In the genomic region with DNA sequence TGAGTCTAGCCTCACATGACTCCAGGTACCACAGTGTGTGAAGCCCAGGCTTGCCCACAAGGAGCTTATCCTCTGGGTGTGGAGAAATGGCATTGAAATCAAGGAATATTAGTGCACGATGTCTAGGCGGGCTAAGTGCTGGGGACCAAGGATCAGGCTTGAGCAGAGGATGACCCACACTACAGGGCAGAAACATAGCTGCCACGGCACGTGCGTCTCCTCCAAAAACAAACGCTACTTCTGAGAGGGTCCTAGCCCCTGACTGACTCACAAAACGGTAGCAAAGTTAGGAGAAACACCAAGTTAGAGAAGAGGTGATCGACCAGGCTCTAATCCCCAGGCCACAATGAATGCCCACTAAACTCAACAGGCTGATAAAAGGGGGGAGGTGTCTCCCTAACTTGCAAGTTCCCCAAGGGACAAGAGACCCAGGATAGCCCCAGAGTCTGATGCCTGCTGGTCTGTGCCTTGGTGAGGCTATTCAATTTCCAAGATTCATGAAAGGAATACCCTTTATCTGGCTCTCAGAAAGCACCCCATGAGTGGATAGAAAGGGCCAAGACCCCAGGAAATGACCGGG, we compare ENCODE assay signal across 7 mouse cellular contexts. TPM values are rescaled to one million over a fixed set of nuclear protein-coding genes. Genes with fewer than 3 reads are reported as not detected.
DNase-seq lines count a peak whose midpoint lies in the region; ATAC-seq and TF ChIP-seq lines count a peak whose summit lies in the region.

No protein-coding gene starts in this region.

- no peaks in the 10 kb centered on the region for H3K27me3 ChIP-seq in lung, embryonic 14.5 days (ENCODE audit: insufficient read depth, low read length)
- no peaks in the 10 kb centered on the region for H3K27me3 ChIP-seq in forebrain, embryonic 10.5 days (ENCODE audit: poor library complexity, severe bottlenecking)
- no peaks in the 10 kb centered on the region for H3K27me3 ChIP-seq in limb, embryonic 11.5 days (ENCODE audit: control insufficient read depth, insufficient read depth, low read length)

- peak overlapping the region; percentile 83 for H3K27ac ChIP-seq in lung, embryonic 14.5 days (ENCODE audit: low read depth)
- peak overlapping the region; percentile 98 for H3K27ac ChIP-seq in forebrain, embryonic 10.5 days
- H3K27ac ChIP-seq in limb, embryonic 11.5 days (replicated peaks; ENCODE audit: low read depth, low read length) = peak overlapping the region; percentile 80; the same call in 1 of the 2 replicates
- no peak overlapping the region for H3K27ac ChIP-seq in olfactory bulb, adult 2 months (ENCODE audit: insufficient read depth, low read depth, low read length)

- H3K36me3 ChIP-seq in lung, embryonic 14.5 days (ENCODE audit: insufficient read depth) = 0 out of 2 replicates have a peak, but pooled peaks cover 15% of the 10 kb centered on the region
- peaks cover 29% of the 10 kb centered on the region for H3K36me3 ChIP-seq in forebrain, embryonic 10.5 days (replicated peaks)
- peaks cover 3% of the 10 kb centered on the region; the same call in 1 of the 2 replicates for H3K36me3 ChIP-seq in limb, embryonic 11.5 days (ENCODE audit: control insufficient read depth, insufficient read depth, low read length)

- peak overlapping the region; percentile 66 for H3K4me3 ChIP-seq in lung, embryonic 14.5 days (ENCODE audit: low read depth, low read length)
- H3K4me3 ChIP-seq in forebrain, embryonic 10.5 days = peak overlapping the region; percentile 84
- peak overlapping the region; percentile 54 for H3K4me3 ChIP-seq in limb, embryonic 11.5 days (ENCODE audit: low read depth, low read length)
- H3K4me3 ChIP-seq in olfactory bulb, adult 2 months (ENCODE audit: insufficient read depth, low read depth, low read length) = peak overlapping the region; percentile 55; the same call in 1 of the 2 replicates

- peak overlapping the region; percentile 79 for H3K4me2 ChIP-seq in lung, embryonic 14.5 days
- H3K4me2 ChIP-seq in limb, embryonic 11.5 days (ENCODE audit: low read depth, severe bottlenecking) = peak overlapping the region; percentile 84

- no peak for ATAC-seq in lung, embryonic 14.5 days (ENCODE audit: insufficient read depth)
- ATAC-seq in limb, embryonic 11.5 days (ENCODE audit: insufficient number of reproducible peaks, low FRiP score, low TSS enrichment, low read depth) = no peak
- ATAC-seq in frontal cortex, adult (ENCODE audit: low TSS enrichment) = no peak

- no peak for TF ChIP-seq CTCF in lung, embryonic 14.5 days (IDR thresholded peaks at IDR 0.05; ENCODE audit: low read depth)
- no peak for TF ChIP-seq CTCF in olfactory bulb, adult 2 months (IDR thresholded peaks at IDR 0.05; ENCODE audit: insufficient read depth, low read depth, low read length)

- H3K9me3 ChIP-seq in lung, embryonic 14.5 days (ENCODE audit: low read depth, low read length) = no peaks in the 10 kb centered on the region
- H3K9me3 ChIP-seq in forebrain, embryonic 10.5 days = no peaks in the 10 kb centered on the region
- H3K9me3 ChIP-seq in limb, embryonic 11.5 days (ENCODE audit: control insufficient read depth, low read length) = no peaks in the 10 kb centered on the region

- DNase-seq in lung, embryonic 14.5 days = no peak
- DNase-seq in lung, postnatal 14 days = no peak
- DNase-seq in forebrain, embryonic 10.5 days (ENCODE audit: extremely low spot score, low spot score) = no peak
- no peak for DNase-seq in limb, embryonic 11.5 days (ENCODE audit: low spot score)
- DNase-seq in adrenal gland, postnatal 36 days = no peak

- TF ChIP-seq POLR2A in olfactory bulb, adult 2 months (IDR thresholded peaks at IDR 0.05; ENCODE audit: insufficient read depth, low read depth, low read length) = no peak

- H3K9ac ChIP-seq in lung, embryonic 14.5 days = peak overlapping the region; percentile 87
- peak overlapping the region; percentile 84 for H3K9ac ChIP-seq in limb, embryonic 11.5 days (ENCODE audit: low read length)

- H3K4me1 ChIP-seq in lung, embryonic 14.5 days (ENCODE audit: insufficient read depth) = no peaks in the 10 kb centered on the region; the same call in 1 of the 2 replicates
- H3K4me1 ChIP-seq in forebrain, embryonic 10.5 days = peaks cover 34% of the 10 kb centered on the region
- H3K4me1 ChIP-seq in limb, embryonic 11.5 days (ENCODE audit: control insufficient read depth, insufficient read depth, low read length) = no peaks in the 10 kb centered on the region
- peaks cover 6% of the 10 kb centered on the region; the same call in 1 of the 2 replicates for H3K4me1 ChIP-seq in olfactory bulb, adult 2 months (ENCODE audit: control insufficient read depth, insufficient read depth, low read length)

- WGBS in lung, embryonic 14.5 days = 13% methylated on average over 9 of the region's 9 CpGs
- 22% methylated on average over 9 of the region's 9 CpGs for WGBS in forebrain, embryonic 10.5 days
- WGBS in limb, embryonic 11.5 days = 22% methylated on average over 9 of the region's 9 CpGs
- 64% methylated on average over 9 of the region's 9 CpGs for WGBS in olfactory bulb, adult 2 months

RNA-seq across cellular contexts. Expression of a gene that starts 0.8 kb away (rescaled TPM):
- 94.8 and 96.4 TPM in 2 replicates for polyA plus RNA-seq in lung, embryonic 14.5 days (2014; fragmentation: Nextera tagmentation; extraction: Ambion mirVana)
- 126 and 138 TPM in 2 replicates for polyA plus RNA-seq in forebrain, embryonic 10.5 days (2016; fragmentation: Nextera tagmentation; extraction: Ambion mirVana)
- 111 and 122 TPM in 2 replicates for polyA plus RNA-seq in limb, embryonic 11.5 days (2014; fragmentation: Nextera tagmentation; extraction: Ambion mirVana)
- not detected in 2 replicates for polyA plus RNA-seq in olfactory bulb, adult 2 months (2012; ENCODE audit: insufficient read depth, insufficient read length, low replicate concordance, missing spikeins)
- 1 to 10 TPM; 2.2 to 3.5 TPM for total RNA-seq in adrenal gland, postnatal 36 days (2021)

RNA-seq across cellular contexts. Expression of a gene that starts 4.5 kb away (rescaled TPM):
- polyA plus RNA-seq in lung, embryonic 14.5 days (2014; fragmentation: Nextera tagmentation; extraction: Ambion mirVana) = 24.9 and 25.0 TPM in 2 replicates
- 23.5 and 24.7 TPM in 2 replicates for polyA plus RNA-seq in forebrain, embryonic 10.5 days (2016; fragmentation: Nextera tagmentation; extraction: Ambion mirVana)
- polyA plus RNA-seq in limb, embryonic 11.5 days (2014; fragmentation: Nextera tagmentation; extraction: Ambion mirVana) = 19.0 and 22.3 TPM in 2 replicates
- not detected in 2 replicates for polyA plus RNA-seq in olfactory bulb, adult 2 months (2012; ENCODE audit: insufficient read depth, insufficient read length, low replicate concordance, missing spikeins)
- total RNA-seq in adrenal gland, postnatal 36 days (2021) = 10 to 100 TPM; 17.8 to 27.2 TPM

RNA-seq across cellular contexts. Expression of a gene that starts 18.5 kb away (rescaled TPM):
- polyA plus RNA-seq in lung, embryonic 14.5 days (2014; fragmentation: Nextera tagmentation; extraction: Ambion mirVana) = 1.3 and 1.7 TPM in 2 replicates
- polyA plus RNA-seq in forebrain, embryonic 10.5 days (2016; fragmentation: Nextera tagmentation; extraction: Ambion mirVana) = 1.7 and 1.8 TPM in 2 replicates
- polyA plus RNA-seq in limb, embryonic 11.5 days (2014; fragmentation: Nextera tagmentation; extraction: Ambion mirVana) = 0.40 and 0.55 TPM in 2 replicates
- polyA plus RNA-seq in olfactory bulb, adult 2 months (2012; ENCODE audit: insufficient read depth, insufficient read length, low replicate concordance, missing spikeins) = not detected in 2 replicates
- 1 to 10 TPM; 5.4 to 9.4 TPM for total RNA-seq in adrenal gland, postnatal 36 days (2021)

RNA-seq across cellular contexts. Expression of a gene that starts 25.3 kb away (rescaled TPM):
- polyA plus RNA-seq in lung, embryonic 14.5 days (2014; fragmentation: Nextera tagmentation; extraction: Ambion mirVana) = 15.2 and 15.3 TPM in 2 replicates
- 21.0 and 22.3 TPM in 2 replicates for polyA plus RNA-seq in forebrain, embryonic 10.5 days (2016; fragmentation: Nextera tagmentation; extraction: Ambion mirVana)
- polyA plus RNA-seq in limb, embryonic 11.5 days (2014; fragmentation: Nextera tagmentation; extraction: Ambion mirVana) = 15.9 and 17.4 TPM in 2 replicates
- polyA plus RNA-seq in olfactory bulb, adult 2 months (2012; ENCODE audit: insufficient read depth, insufficient read length, low replicate concordance, missing spikeins) = not detected in 2 replicates
- 10 to 100 TPM; 17.9 to 21.9 TPM for total RNA-seq in adrenal gland, postnatal 36 days (2021)

RNA-seq across cellular contexts. Expression of a gene that starts 28.7 kb away (rescaled TPM):
- polyA plus RNA-seq in lung, embryonic 14.5 days (2014; fragmentation: Nextera tagmentation; extraction: Ambion mirVana) = 210 and 217 TPM in 2 replicates
- polyA plus RNA-seq in forebrain, embryonic 10.5 days (2016; fragmentation: Nextera tagmentation; extraction: Ambion mirVana) = 318 and 342 TPM in 2 replicates
- 259 and 283 TPM in 2 replicates for polyA plus RNA-seq in limb, embryonic 11.5 days (2014; fragmentation: Nextera tagmentation; extraction: Ambion mirVana)
- not detected in 2 replicates for polyA plus RNA-seq in olfactory bulb, adult 2 months (2012; ENCODE audit: insufficient read depth, insufficient read length, low replicate concordance, missing spikeins)
- total RNA-seq in adrenal gland, postnatal 36 days (2021) = 10 to 100 TPM; 85.8 to 88.4 TPM

Comparison
In these comparisons a context has a peak if more than half of its experiments do, and no peak if none do; other contexts are left out.
1. RNA of a gene that starts 0.8 kb away (polyA plus RNA-seq): 126 to 138 TPM in forebrain, embryonic 10.5 days, 111 to 122 TPM in limb, embryonic 11.5 days and 94.8 to 96.4 TPM in lung, embryonic 14.5 days; not detected in olfactory bulb, adult 2 months; every median in the first group is over 10 times any median in the second.
2. RNA of a gene that starts 4.5 kb away (polyA plus RNA-seq): 24.9 to 25.0 TPM in lung, embryonic 14.5 days, 23.5 to 24.7 TPM in forebrain, embryonic 10.5 days and 19.0 to 22.3 TPM in limb, embryonic 11.5 days; not detected in olfactory bulb, adult 2 months; every median in the first group is over 10 times any median in the second.
3. Peak in every context shown above with its lines, with median percentiles within 50 percentile points of each other: H3K4me3 ChIP-seq.